Mouse (Mus musculus) retina, embryonic 14.5 days (tissue): ENCODE data around the gene Gm4131.
A peak's percentile ranks its signal among the peaks of the same experiment; 100 is the strongest.

Source experiments
- DNase-seq: peaks from one replicate; pipeline ENCODE4 v3.0.0-alpha.2; 2015; ENCODE audit warnings: low spot score

Gm4131 gene

DNA sequence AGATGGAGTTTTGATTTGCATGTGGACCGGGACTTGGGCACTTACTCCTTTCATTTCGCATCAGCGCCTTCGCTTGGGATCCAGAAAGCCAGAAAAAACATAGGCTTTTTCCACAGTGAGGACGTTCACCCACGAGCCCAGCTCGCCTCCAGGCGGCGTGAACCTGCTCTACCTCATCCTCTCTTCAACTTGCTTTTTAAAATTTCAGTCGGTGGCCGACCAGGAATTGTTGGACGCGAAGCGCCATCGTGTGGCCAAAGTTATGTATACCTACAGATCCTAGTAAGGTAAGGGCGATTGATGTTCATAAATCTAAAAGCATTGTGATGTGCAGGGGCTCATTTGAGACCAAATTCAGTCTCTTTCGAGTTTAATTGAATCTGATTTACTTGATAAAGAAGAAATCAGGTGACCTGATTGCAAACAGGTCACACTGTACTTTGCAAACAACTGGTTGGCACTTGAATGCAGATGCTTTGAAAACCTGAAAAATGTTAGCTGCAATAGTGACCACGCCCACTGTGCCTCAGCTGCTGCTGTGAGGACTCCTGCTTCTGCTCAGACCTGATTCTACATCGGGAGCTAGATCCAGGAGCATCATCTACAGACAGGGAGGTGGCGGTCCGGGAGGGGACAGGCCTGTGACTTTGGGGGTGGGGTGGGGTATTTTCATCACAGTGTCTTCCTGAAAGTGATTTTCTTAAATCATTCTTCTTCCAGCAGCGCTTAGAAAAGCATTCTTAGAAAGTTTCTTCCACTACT, 109.1 kb downstream of the Gm4131 start:
- DNase-seq: peak; percentile 93

- no peak for DNase-seq
Measured at GRCm38 (mm10) chr14:62456239-62456747, 110.4 kb downstream of the Gm4131 start, which contains the start of gene Gucy1b2. Gene Gucy1b2, minus strand, starts transcription at chr14:62456289.

DNA sequence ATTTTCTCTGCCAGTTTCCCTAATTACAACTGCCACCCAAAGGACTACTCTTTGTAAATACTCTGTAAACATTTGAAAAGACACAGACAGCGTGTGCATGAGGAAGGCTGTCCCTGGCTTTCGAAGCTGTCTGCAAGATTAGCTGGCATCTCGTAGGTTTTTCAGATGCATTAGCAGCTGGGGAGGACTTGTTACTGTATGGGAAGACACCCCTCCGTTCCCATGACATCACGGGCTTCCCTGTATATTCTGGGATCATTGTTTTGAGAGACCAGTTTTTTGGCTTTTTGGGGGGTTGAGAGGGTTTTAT, 111.2 kb downstream of the Gm4131 start:
- no peak for DNase-seq

- no peak for DNase-seq
Measured at GRCm38 (mm10) chr14:62454760-62455569, 111.8 kb downstream of the Gm4131 start.

GRCm38 (mm10) chr14:62454136-62454535, 112.6 kb downstream of the Gm4131 start:
- no peak for DNase-seq

DNA sequence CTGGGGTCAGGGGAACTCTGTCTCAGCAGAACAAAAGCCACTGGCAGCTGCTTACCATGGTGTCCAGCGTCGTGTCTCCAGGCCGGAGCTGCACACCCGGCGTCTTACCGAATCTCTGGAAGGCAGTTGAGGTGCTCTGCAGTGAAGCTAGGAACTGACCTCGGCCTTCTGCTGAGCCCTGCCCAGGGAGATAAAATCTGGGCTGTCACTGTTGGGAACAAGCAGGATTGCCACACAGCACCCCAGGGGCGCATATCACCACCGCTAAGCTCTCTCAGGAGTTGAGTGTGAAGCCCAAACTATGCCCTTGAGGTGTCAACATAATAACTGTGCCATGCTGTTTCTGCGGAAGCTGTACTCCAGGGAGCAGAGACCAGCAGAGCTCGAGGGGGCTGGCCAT, 113.4 kb downstream of the Gm4131 start:
- DNase-seq: no peak

DNA sequence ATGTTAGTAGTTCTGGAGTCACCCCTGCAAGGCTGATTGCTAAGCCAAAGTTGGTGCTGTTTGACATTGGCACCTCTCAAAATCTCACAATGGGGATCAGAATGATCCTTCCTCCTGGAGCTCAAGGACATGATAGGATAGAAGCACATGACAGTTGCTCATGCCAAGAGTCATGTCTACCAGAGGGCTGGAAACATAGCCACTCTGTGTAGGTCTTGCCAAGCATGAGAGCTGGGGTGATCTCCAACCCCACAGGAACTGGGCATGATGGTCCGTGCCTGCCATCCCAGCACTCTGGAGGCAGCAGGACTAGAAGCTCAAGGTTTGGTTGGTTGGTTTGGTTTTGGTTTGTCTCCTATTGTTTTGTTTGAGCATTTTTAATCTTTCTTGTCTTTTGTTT, 116.0 kb downstream of the Gm4131 start:
- DNase-seq: no peak

DNA sequence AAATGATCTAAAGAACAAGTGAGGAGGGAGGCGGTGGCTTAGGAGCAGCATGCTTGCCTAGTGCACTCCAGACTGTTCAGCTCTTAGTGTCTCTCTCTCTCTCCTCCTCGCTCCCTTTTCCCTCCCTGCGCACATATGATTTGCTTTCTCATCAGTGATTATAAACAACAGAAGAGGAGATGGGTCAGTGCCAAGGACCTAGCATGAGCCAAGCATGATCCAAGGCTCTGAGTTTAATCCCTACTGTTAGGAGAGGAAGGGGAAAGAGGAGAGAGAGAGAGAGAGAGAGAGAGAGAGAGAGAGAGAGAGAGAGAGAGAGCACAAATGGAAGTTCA, 119.5 kb downstream of the Gm4131 start:
- DNase-seq: no peak

DNA sequence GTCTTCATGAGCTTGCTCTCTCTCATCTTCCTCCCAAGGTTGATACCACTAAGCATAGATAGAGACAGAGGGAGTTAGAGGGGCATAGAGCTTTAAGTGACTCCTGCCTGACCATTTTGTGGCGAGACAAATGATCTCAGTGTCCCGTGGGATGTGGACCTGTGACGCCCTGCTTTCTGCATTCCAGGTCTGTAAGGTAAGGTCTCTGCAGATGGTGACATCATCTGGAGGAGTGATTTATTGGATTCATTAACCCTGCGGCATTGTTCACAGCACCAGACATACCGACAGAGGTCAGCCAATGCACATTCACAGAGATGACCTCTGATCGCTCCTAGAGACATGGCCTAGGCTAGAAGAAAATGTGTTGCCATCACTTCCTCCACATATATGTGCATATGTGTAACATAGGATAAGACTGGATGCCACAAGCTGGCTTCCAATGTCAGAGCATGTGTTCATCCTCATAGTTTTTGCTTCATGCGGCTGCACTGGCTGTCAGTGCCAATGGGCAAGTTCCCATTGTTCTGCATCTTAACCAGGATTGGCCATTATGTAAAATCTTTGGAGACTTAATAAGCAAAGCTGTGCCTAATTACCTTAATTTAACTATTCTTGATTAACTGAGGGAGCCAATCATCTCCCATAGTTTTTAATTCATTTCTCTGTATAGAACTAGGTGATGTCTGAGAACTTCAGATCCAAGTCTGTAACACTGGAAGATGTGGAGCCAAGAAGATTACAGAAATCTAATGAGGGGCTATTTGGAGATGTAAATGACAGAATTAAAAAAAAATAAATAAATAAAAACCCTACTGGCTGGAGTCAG, 120.1 kb downstream of the Gm4131 start:
- no peak for DNase-seq

- no peak for DNase-seq
Measured at GRCm38 (mm10) chr14:62443840-62444430, 122.8 kb downstream of the Gm4131 start.

- DNase-seq: no peak
Measured at GRCm38 (mm10) chr14:62442971-62443370, 123.8 kb downstream of the Gm4131 start.

DNA sequence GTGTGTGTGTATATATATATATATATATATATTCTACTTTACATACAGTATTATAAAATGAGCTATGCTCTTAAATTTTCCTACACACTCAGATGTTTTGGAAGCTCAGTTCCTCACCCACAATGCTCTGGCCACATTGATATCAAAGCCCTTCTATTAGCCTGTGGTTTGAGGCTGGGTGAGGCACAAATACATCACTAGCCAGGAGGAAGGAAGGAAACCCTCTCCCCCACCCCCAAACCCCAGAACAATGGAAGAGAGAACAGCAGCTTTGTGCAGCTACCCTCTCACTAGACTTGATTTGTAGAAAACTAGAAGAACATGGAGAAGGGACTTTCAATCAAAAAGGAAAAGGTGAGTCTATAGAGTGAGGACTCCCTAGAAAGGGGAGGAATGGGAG, 126.7 kb downstream of the Gm4131 start:
- DNase-seq: no peak

- no peak for DNase-seq
Measured at GRCm38 (mm10) chr14:62438236-62438635, 128.5 kb downstream of the Gm4131 start.

- DNase-seq: no peak
Measured at GRCm38 (mm10) chr14:62437806-62438205, 128.9 kb downstream of the Gm4131 start.

DNA sequence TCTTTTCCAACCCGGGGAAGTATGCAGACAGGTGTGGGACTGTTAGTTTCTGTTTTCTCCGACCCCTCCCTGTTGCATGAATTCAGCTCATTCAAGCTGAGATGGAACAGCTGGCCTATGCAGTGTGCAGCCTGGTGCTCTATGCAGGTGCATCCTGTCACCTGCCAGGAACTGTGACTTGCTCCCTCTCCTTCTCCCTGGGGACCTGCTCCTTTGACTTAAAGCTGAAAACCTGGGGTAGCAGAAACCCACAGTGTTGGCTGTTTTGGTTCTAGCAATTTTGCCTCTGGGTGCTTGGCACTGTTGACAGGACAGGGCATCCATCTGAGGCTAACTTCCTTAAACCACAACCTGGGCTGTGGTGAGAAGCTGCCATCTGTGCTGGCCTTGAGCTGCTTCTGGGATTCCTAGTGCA, 141.4 kb downstream of the Gm4131 start:
- no peak for DNase-seq

DNA sequence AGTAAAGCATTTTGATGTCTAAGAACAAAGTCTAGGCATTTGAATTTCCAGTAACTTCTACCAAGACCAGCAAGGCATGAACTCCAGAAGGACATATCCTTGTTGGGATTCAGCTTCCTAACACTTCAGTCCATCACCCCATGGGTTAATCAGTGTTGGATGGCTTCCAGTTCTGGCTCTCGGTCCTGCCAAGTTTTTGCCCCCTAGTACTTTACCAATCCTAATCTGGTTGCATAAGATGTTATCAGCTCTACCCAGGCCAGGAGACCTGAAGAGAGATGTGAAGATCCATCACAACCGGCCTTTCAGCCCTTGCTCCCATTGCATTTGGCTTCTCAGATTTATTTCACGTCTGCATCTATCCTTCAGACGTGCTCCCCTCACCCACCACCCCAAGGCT, 144.5 kb downstream of the Gm4131 start:
- DNase-seq: no peak

DNA sequence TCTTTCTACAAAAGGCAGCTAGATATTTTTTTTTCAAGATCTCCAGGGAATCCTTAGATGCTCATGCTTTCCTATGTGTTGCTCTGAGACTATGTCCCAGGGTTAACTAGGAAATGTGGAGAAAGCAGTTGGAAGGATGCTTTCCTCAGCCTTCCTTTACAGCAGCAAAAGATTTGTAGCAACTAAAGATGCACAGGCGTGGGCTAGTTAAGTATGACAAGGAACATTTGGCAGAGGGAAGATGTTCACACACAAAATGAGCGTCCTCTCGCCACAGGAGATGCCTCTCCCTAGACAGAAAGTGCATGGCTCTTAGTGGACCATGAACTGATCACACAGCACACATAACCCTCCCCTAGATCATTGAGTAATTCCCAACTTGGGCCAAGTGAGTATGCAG, 149.2 kb downstream of the Gm4131 start:
- no peak for DNase-seq

GRCm38 (mm10) chr14:62416742-62417134, 150.0 kb downstream of the Gm4131 start:
- no peak for DNase-seq

- peak; percentile 34 for DNase-seq
Measured at GRCm38 (mm10) chr14:62416007-62416741, 150.5 kb downstream of the Gm4131 start.
